Mouse (Mus musculus) left cerebral cortex, adult 8-10 months (tissue): ENCODE data around the gene Atp13a4. TPM values are rescaled to one million over a fixed set of nuclear protein-coding genes. Genes with fewer than 3 reads are reported as not detected.

Source experiments
- DNase-seq, 2 experiments: peaks; one replicate each; pipeline ENCODE4 v3.0.0; 2022; ENCODE audit warnings: low spot score in 2 of 2
- total RNA-seq, 4 experiments: library from RNA; stranded (reverse); gene quantifications; 2 replicates each; pipeline ENCODE4 v1.2.4; 2022

The Atp13a4 gene
- 10 to 100 TPM in 3 of 4 experiments, 1 to 10 TPM in 1; 9.8 to 13.3 (median 12.3) TPM for total RNA-seq

- DNase-seq: no peak
Observed at GRCm38 (mm10) chr16:29544829-29545228, at the start of gene Atp13a4. Atp13a4 (minus strand) TSS chr16:29544864.

- no peak for DNase-seq
Observed at GRCm38 (mm10) chr16:29592171-29592570, 47.5 kb upstream of the Atp13a4 start.

- DNase-seq: no peak
Observed at GRCm38 (mm10) chr16:29579787-29580176, 35.1 kb upstream of the Atp13a4 start.

GRCm38 (mm10) chr16:29579167-29579786 lies 34.6 kb upstream of the Atp13a4 start, which contains the start of gene Opa1:
Opa1 (plus strand) TSS chr16:29579334.
- DNase-seq: peak; percentile 95 to 100

- no peak for DNase-seq
Observed at GRCm38 (mm10) chr16:29575620-29576019, 31.0 kb upstream of the Atp13a4 start.

- no peak for DNase-seq
Observed at GRCm38 (mm10) chr16:29574013-29574412, 29.3 kb upstream of the Atp13a4 start.

GRCm38 (mm10) chr16:29560869-29561268 lies 16.2 kb upstream of the Atp13a4 start:
- DNase-seq: no peak

GRCm38 (mm10) chr16:29560454-29560853 lies 15.8 kb upstream of the Atp13a4 start:
- no peak for DNase-seq

- no peak for DNase-seq
Observed at GRCm38 (mm10) chr16:29559667-29560066, 15.0 kb upstream of the Atp13a4 start.

- peak in 1 of 2 experiments; percentile 13 for DNase-seq
Observed at GRCm38 (mm10) chr16:29541261-29541683, 3.4 kb downstream of the Atp13a4 start.

GRCm38 (mm10) chr16:29539906-29540305 lies 4.8 kb downstream of the Atp13a4 start:
- DNase-seq: no peak

- DNase-seq: peak; percentile 4 to 39
Observed at GRCm38 (mm10) chr16:29536411-29537204, 8.1 kb downstream of the Atp13a4 start.

GRCm38 (mm10) chr16:29535866-29536265 lies 8.8 kb downstream of the Atp13a4 start:
- no peak for DNase-seq

- DNase-seq: no peak
Observed at GRCm38 (mm10) chr16:29533641-29534040, 11.0 kb downstream of the Atp13a4 start.

- DNase-seq: no peak
Observed at GRCm38 (mm10) chr16:29527085-29527484, 17.6 kb downstream of the Atp13a4 start.

- DNase-seq: no peak
Observed at GRCm38 (mm10) chr16:29526585-29526984, 18.1 kb downstream of the Atp13a4 start.

GRCm38 (mm10) chr16:29512495-29512894 lies 32.2 kb downstream of the Atp13a4 start:
- peak in 1 of 2 experiments; percentile 12 for DNase-seq

GRCm38 (mm10) chr16:29510743-29511142 lies 33.9 kb downstream of the Atp13a4 start:
- no peak for DNase-seq

- no peak for DNase-seq
Observed at GRCm38 (mm10) chr16:29509881-29510280, 34.8 kb downstream of the Atp13a4 start.

GRCm38 (mm10) chr16:29504671-29505070 lies 40.0 kb downstream of the Atp13a4 start:
- DNase-seq: peak in 1 of 2 experiments; percentile 14

GRCm38 (mm10) chr16:29504198-29504597 lies 40.5 kb downstream of the Atp13a4 start:
- peak in 1 of 2 experiments; percentile 6 for DNase-seq

- no peak for DNase-seq
Observed at GRCm38 (mm10) chr16:29491031-29491430, 53.6 kb downstream of the Atp13a4 start.

- no peak for DNase-seq
Observed at GRCm38 (mm10) chr16:29481439-29481838, 63.2 kb downstream of the Atp13a4 start.
